8 mouse cellular contexts compared by ENCODE assay signal in genomic region chr10:83183634-83184479, GRCm38 (mm10).
DNase-seq lines count a peak whose midpoint lies in the region; ATAC-seq lines count a peak whose summit lies in the region.

No protein-coding gene starts in this region.

- ATAC-seq in forebrain, embryonic 12.5 days (ENCODE audit: low FRiP score): no peak
- ATAC-seq in granulocyte monocyte progenitor cell, adult 5-6 weeks (replicated peaks; ENCODE audit: poor library complexity, severe bottlenecking): peak; percentile 79
- no peak for ATAC-seq in midbrain, embryonic 14.5 days (ENCODE audit: low FRiP score, low TSS enrichment)

- H3K4me3 ChIP-seq in forebrain, embryonic 10.5 days: no peak overlapping the region
- H3K4me3 ChIP-seq in forebrain, embryonic 12.5 days (replicated peaks): no peak overlapping the region
- no peak overlapping the region for H3K4me3 ChIP-seq in midbrain, embryonic 14.5 days (replicated peaks; ENCODE audit: low read depth, low read length)

- no peaks in the 10 kb centered on the region for H3K27me3 ChIP-seq in forebrain, embryonic 10.5 days (ENCODE audit: poor library complexity, severe bottlenecking)
- H3K27me3 ChIP-seq in forebrain, embryonic 12.5 days: no peaks in the 10 kb centered on the region
- H3K27me3 ChIP-seq in midbrain, embryonic 14.5 days (ENCODE audit: control insufficient read depth, insufficient read depth, low read length): no peaks in the 10 kb centered on the region

- WGBS in forebrain, embryonic 10.5 days: 81% methylated on average over 12 of the region's 12 CpGs
- 85% methylated on average over 12 of the region's 12 CpGs for WGBS in forebrain, embryonic 12.5 days
- 81% methylated on average over 12 of the region's 12 CpGs for WGBS in midbrain, embryonic 14.5 days

- H3K36me3 ChIP-seq in forebrain, embryonic 10.5 days (replicated peaks): no peaks in the 10 kb centered on the region
- no peaks in the 10 kb centered on the region for H3K36me3 ChIP-seq in forebrain, embryonic 12.5 days (replicated peaks)
- no peaks in the 10 kb centered on the region for H3K36me3 ChIP-seq in midbrain, embryonic 14.5 days (ENCODE audit: control insufficient read depth, insufficient read depth, low read length)

- H3K9ac ChIP-seq in forebrain, embryonic 12.5 days: no peak overlapping the region
- no peak overlapping the region for H3K9ac ChIP-seq in midbrain, embryonic 14.5 days (replicated peaks; ENCODE audit: low read length)

- no peaks in the 10 kb centered on the region for H3K9me3 ChIP-seq in forebrain, embryonic 10.5 days
- H3K9me3 ChIP-seq in forebrain, embryonic 12.5 days: 0 out of 2 replicates have a peak, but pooled peaks cover 7% of the 10 kb centered on the region
- H3K9me3 ChIP-seq in midbrain, embryonic 14.5 days (ENCODE audit: control insufficient read depth, low read length): no peaks in the 10 kb centered on the region; the same call in 1 of the 2 replicates

- no peak for DNase-seq in forebrain, embryonic 10.5 days (ENCODE audit: extremely low spot score, low spot score)
- peak; percentile 81 for DNase-seq in 416B (ENCODE audit: low read depth)
- no peak for DNase-seq in midbrain, embryonic 14.5 days
- DNase-seq in layer of hippocampus, postnatal 36 days: no peak
- DNase-seq in layer of hippocampus, adult 11-12 months (ENCODE audit: low spot score): no peak
- no peak for DNase-seq in layer of hippocampus, adult 9-10 months (ENCODE audit: low spot score)

- H3K4me2 ChIP-seq in forebrain, embryonic 12.5 days: no peak overlapping the region
- no peak overlapping the region for H3K4me2 ChIP-seq in midbrain, embryonic 14.5 days (ENCODE audit: low read length)

- peak overlapping the region; percentile 25; the same call in 1 of the 2 replicates for H3K27ac ChIP-seq in forebrain, embryonic 10.5 days
- no peak overlapping the region for H3K27ac ChIP-seq in forebrain, embryonic 12.5 days
- peak overlapping the region; percentile 47; the same call in 1 of the 2 replicates for H3K27ac ChIP-seq in midbrain, embryonic 14.5 days (replicated peaks; ENCODE audit: low read depth, low read length)

- peaks cover 22% of the 10 kb centered on the region for H3K4me1 ChIP-seq in forebrain, embryonic 10.5 days
- H3K4me1 ChIP-seq in forebrain, embryonic 12.5 days: peaks cover 17% of the 10 kb centered on the region
- peaks cover 16% of the 10 kb centered on the region; the same call in 1 of the 2 replicates for H3K4me1 ChIP-seq in midbrain, embryonic 14.5 days (ENCODE audit: control insufficient read depth, insufficient read depth, low read length)
